Mouse (Mus musculus) embryonic fibroblast, embryonic 13.5 days (primary cell): ENCODE data around the gene Tnfrsf8. TPM values are rescaled to one million over a fixed set of nuclear protein-coding genes. Genes with fewer than 3 reads are reported as not detected.
A peak's percentile ranks its signal among the peaks of the same experiment; 100 is the strongest.

Experiments used
- H3K27ac ChIP-seq: 2 replicates; pipeline ENCODE4 v1.5.1; 2012; ENCODE audit warnings: low read length, control low read depth, inconsistent platforms; ENCODE audit not compliant: insufficient read depth
- H3K4me1 ChIP-seq: 2 replicates; pipeline ENCODE4 v1.6.1; 2011; ENCODE audit warnings: low read length; ENCODE audit not compliant: control insufficient read depth, insufficient read depth
- H3K4me3 ChIP-seq: 2 replicates; pipeline ENCODE4 v1.5.1; 2011; ENCODE audit warnings: mild to moderate bottlenecking, control low read depth, low read length; ENCODE audit not compliant: insufficient read depth
- CTCF ChIP-seq: IDR thresholded peaks from 2 replicates; pipeline ENCODE4 v1.5.1; 2011; ENCODE audit warnings: mild to moderate bottlenecking, control low read depth, low read length, moderate library complexity, borderline replicate concordance; ENCODE audit not compliant: insufficient read depth
- POLR2A ChIP-seq: IDR thresholded peaks from 2 replicates; pipeline ENCODE4 v1.6.1; 2011; ENCODE audit warnings: low read depth, mild to moderate bottlenecking, control low read depth, low read length, moderate library complexity
- polyA plus RNA-seq: library from polyadenylated mRNA; stranded (reverse); fragments of >200 nt; gene quantifications from 2 replicates; pipeline ENCODE4 v1.2.4, GENCODE M21; 2011; ENCODE audit warnings: low read depth; ENCODE audit not compliant: missing spikeins, insufficient read length

Gene Tnfrsf8
- polyA plus RNA-seq, 1 experiment = not detected

DNA sequence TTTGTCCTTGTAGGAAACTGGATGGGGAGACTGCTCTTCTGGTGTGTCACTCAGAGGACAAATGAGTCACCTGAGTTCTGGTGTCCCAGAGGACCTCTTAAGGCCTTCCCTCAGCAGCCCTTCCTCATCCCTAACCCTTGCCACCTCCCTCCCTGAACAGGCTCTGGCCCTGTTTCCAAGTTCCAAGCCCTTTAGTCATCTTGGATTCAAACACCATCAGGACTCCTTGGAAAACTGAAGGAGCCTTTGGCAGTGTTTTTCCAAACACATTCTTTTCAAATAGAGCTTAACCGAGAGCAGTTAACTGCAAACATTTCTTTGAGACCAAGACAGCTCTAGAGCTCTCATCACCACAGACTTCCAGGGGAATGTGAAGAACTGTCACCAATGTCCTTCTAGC is 42.2 kb downstream of the Tnfrsf8 start:
- TF ChIP-seq CTCF (no peak), POLR2A (no peak)
- peak overlapping the region; percentile 97 for H3K27ac ChIP-seq
- peaks cover 12% of the 10 kb centered on the region for H3K4me1 ChIP-seq
- no peak overlapping the region for H3K4me3 ChIP-seq

DNA sequence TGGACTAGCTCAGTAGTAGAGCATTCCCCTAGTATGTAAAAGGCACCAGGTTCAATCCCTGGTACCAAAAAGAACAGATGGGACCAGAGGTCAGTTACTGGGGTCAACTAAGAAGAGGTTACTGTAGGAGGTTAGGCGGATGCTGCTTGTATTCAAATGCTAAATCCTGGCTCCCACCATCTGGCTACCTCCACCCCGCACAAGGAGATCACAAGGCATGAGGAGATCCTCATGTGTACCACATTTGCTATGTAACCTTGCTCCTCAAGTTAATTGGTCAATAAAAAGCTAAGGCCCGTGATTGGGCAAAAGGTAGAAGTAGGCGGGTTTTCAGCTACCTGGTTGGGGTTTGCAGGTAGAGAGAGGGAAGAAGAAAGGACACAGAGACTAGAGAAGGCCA is 43.3 kb downstream of the Tnfrsf8 start:
- Histone ChIP-seq H3K4me3 (no peak overlapping the region), H3K4me1 (peaks cover 12% of the 10 kb centered on the region)
- no peak for TF ChIP-seq POLR2A
- no peak for TF ChIP-seq CTCF

DNA sequence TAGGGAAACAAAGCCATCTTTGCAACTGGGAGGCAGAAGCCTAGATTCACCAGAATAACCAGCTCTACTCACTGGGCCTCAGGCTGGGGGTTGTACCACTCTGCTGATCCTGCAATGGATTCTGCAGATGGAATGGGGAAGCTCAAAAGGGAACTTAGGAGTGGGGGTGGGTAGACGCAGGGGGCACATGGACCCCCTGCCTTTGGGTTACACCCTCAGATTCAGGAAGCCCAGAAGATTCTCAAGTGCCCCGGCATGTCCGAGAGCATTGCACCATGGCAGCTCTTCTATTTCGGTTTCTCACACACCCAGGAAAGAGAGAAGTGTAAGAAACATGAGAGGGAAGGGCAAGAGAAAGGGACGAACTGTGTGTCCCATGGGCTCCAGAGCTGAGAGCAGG is 44.8 kb downstream of the Tnfrsf8 start:
- H3K4me1 ChIP-seq = peaks cover 12% of the 10 kb centered on the region
- no peak overlapping the region for H3K4me3 ChIP-seq
- no peak overlapping the region for H3K27ac ChIP-seq
- no peak for TF ChIP-seq POLR2A
- TF ChIP-seq CTCF = no peak

More for the DNA sequence above, 43.3 kb downstream of the Tnfrsf8 start:
- no peak overlapping the region for H3K27ac ChIP-seq

DNA sequence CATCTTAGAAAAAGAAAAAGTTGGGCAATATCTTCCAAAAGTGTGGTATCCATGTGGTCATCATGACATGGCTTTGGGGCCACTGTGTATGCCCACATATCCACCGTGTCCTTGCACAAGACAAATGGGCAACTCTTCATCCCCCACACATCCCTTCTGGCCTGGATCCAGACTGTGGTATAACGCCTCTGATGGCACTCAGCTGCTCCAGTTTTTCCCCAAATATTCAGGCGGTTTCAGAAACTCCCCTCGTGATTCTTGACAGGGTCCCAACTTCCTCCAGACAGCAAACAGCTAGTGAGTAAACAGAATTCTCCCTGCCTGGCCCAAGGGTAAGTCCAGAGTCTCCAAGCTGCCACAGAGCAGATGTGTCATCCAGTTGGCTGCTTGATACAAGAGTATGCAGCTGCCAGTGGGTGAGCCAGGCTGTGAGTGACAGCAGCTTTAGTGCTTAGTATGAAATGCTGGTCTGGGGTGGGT is 47.3 kb downstream of the Tnfrsf8 start:
- Histone ChIP-seq H3K27ac (no peak overlapping the region), H3K4me3 (no peak overlapping the region), H3K4me1 (0 out of 2 replicates have a peak, but pooled peaks cover 3% of the 10 kb centered on the region)
- TF ChIP-seq POLR2A = no peak
- TF ChIP-seq CTCF = no peak

DNA sequence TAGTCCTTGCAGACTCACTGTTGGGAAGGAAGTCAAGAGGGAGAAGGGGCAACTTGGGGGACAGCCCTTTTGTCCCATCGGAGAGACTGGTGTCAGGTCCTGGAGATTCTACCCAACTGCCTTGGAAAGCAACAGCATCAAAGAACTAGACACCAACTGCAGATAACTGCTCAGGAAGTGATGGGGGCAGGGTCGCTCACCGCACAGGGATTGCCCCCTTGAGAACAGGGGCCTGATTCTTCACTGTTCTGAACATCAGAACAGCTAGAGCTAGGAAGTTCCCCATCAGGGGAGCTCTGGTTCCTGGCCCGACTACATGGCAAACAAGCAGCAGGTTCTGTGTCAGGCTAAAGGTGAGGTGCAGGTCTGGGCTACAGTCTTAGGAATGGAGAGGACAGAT is 48.5 kb downstream of the Tnfrsf8 start:
- TF ChIP-seq CTCF (no peak), POLR2A (no peak)
- Histone ChIP-seq H3K4me1 (no peaks in the 10 kb centered on the region), H3K27ac (no peak overlapping the region), H3K4me3 (no peak overlapping the region)

DNA sequence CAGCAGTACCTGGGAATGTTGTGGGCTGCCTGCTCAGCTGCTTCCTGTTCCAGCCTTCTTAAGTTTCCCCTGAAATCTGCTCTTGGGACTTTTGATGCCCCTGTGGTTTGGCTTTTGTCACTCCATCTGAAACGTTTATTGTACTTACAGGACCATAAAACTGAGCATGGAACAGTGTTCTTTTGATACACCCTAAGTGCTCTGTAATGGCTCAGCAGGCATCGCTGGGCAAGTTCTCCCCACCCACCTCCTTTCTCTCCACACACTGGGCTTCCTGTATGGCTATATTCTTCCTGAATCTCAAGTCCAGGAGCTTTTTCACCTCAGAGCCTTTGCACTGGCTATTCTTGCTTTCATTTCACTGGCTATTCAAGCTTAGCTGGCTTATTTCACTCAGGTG is 50.2 kb downstream of the Tnfrsf8 start:
- Histone ChIP-seq H3K27ac (no peak overlapping the region), H3K4me3 (no peak overlapping the region), H3K4me1 (no peaks in the 10 kb centered on the region)
- TF ChIP-seq CTCF (no peak), POLR2A (no peak)

DNA sequence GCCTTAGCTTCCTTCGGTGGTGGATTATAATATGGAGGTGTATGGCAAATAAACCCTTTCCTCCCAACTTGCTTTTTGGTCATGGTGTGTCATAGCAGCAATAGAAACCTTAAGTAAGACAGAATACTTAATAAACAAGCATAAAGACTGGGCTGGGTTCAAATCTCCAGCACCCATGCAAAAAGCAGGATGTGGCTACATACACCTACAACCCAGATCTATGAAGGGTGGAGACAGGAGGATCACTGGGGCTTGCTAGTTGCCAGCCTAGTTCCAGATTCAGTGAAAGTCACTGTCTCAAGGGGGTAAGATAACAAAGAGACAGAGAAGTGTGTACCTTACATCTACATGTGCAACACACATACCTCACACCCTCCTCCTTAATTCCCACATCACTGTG is 51.4 kb downstream of the Tnfrsf8 start:
- no peak overlapping the region for H3K4me3 ChIP-seq
- H3K27ac ChIP-seq = no peak overlapping the region
- TF ChIP-seq CTCF = no peak
- no peak for TF ChIP-seq POLR2A
- H3K4me1 ChIP-seq = no peaks in the 10 kb centered on the region

DNA sequence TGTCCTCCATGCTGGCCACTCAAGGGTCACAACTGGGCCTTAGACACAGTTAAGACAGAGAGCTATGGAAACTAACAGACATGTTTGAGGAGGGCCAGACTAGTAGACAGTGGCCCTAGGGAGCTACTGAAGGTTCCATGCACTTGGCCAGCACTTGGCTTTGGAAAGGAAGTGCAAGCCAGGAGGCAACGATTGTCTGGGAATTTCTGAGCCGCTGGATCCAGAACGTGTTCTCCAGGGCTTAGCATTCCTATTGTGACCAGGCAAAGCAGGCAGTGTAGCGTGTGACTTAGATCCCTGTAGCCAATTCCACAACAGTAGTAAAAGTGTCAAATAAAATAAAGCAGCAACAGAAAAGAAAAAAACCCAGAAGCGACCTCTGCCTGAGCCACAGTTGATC is 54.2 kb downstream of the Tnfrsf8 start:
- TF ChIP-seq POLR2A = no peak
- no peak for TF ChIP-seq CTCF
- H3K27ac ChIP-seq = no peak overlapping the region
- no peak overlapping the region for H3K4me3 ChIP-seq
- peaks cover 3% of the 10 kb centered on the region; the same call in 1 of the 2 replicates for H3K4me1 ChIP-seq

DNA sequence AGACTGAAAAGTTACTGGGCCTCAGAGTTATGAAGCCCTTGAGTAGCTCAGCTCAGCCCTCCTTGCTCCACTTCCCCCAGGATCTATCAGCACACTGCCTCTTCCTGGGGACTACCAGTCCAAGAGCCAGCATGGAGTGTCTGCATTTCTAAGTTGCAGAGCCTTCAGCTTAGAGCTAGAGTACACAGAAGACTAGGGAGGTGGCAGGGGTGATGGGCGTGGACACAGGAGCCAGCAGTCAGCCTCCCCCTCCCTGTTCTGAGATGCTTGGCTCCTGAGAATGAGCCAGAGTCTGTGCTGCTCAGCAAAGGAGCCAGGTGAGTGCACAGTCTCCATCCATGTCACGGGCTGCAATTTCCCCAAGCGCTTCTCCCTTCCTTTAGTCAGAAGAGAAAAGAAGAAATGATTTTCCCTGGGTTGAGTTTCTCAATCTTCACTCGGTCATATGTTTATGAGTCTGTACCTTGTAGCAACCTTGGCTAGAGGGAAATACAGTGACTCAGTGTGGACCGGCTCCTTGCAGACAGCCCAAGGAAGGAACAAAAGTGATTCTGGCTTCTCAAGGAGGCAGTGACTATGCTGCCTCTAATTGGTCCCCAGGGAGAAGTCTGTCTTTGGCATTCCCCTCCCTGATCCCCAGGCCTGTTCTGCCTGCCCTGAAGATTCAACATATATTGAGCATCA is 57.1 kb downstream of the Tnfrsf8 start:
- no peak for TF ChIP-seq CTCF
- TF ChIP-seq POLR2A = no peak
- H3K27ac ChIP-seq = peak overlapping the region; percentile 36; the same call in 1 of the 2 replicates
- no peak overlapping the region for H3K4me3 ChIP-seq
- peaks cover 6% of the 10 kb centered on the region; the same call in 1 of the 2 replicates for H3K4me1 ChIP-seq

DNA sequence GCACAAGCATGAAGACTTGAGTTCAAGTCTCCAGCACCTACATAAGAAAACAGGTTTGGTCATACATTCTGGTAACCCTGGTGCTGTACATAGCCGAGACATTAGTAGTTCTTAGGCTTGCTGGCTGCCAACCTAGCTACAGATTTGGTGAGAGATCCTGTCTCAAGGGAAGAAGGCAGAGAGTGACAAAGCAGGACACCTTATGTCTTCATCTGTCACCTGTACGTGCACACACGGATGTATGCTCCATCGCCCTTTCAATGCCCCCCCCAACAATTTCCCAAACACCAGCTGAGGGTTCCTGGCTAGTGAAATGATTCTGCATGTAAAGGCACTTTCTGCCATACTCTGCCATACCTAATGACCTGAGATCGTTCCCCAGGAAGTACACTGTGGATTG is 58.8 kb downstream of the Tnfrsf8 start:
- Histone ChIP-seq H3K4me1 (peaks cover 6% of the 10 kb centered on the region; the same call in 1 of the 2 replicates), H3K4me3 (no peak overlapping the region), H3K27ac (no peak overlapping the region)
- no peak for TF ChIP-seq CTCF

DNA sequence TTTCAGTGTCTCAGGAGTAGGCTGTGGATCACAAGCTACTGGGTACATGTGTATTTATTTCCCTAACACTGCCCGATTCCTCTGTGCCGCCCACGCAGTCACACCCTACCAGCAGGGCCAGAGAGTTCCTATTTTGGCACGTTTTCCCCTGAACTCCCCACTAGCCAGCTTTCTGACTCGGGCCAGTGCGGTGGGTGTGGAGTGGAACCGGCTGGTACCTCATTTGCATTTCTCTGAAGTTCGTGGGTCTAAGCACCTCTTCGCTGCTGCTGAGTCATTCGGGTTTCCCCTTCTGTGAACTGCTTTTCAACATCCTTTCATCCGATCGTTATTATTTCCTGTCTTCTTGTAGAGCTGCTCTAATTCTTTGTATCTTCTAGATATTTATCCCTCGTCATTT is 60.5 kb downstream of the Tnfrsf8 start:
- no peak for TF ChIP-seq CTCF
- TF ChIP-seq POLR2A = no peak
- Histone ChIP-seq H3K4me1 (peaks cover 6% of the 10 kb centered on the region; the same call in 1 of the 2 replicates), H3K27ac (peak overlapping the region; percentile 12), H3K4me3 (no peak overlapping the region)
